Mouse (Mus musculus) heart, embryonic 10.5 days (tissue): ENCODE measurements around the gene Gdf1. TPM values are rescaled to one million over a fixed set of nuclear protein-coding genes. Genes with fewer than 3 reads are reported as not detected.

ENCODE experiments used
- DNase-seq: peaks from one replicate; pipeline ENCODE4 v3.0.0-alpha.2; 2017; ENCODE audit warnings: low spot score
- H3K27ac ChIP-seq: fragments of 300-500 bp; sonication (generic); 2 replicates; pipeline ENCODE4 v1.5.1; 2016; ENCODE audit warnings: mild to moderate bottlenecking
- H3K27me3 ChIP-seq: fragments of 300-500 bp; sonication (generic); 2 replicates; pipeline ENCODE4 v1.6.1; 2016; ENCODE audit warnings: mild to moderate bottlenecking; ENCODE audit not compliant: poor library complexity, insufficient read depth, severe bottlenecking
- H3K36me3 ChIP-seq: fragments of 300-500 bp; sonication (generic); 2 replicates; pipeline ENCODE4 v1.6.1; 2016; ENCODE audit warnings: mild to moderate bottlenecking, moderate library complexity
- H3K4me1 ChIP-seq: fragments of 300-500 bp; sonication (generic); 2 replicates; pipeline ENCODE4 v1.6.1; 2016; ENCODE audit warnings: mild to moderate bottlenecking
- H3K4me3 ChIP-seq: fragments of 300-500 bp; sonication (generic); 2 replicates; pipeline ENCODE4 v1.5.1; 2016; ENCODE audit warnings: mild to moderate bottlenecking, moderate library complexity
- H3K9me3 ChIP-seq: fragments of 300-500 bp; sonication (generic); 2 replicates; pipeline ENCODE4 v1.6.1; 2016; ENCODE audit warnings: mild to moderate bottlenecking, moderate library complexity
- WGBS: fragments of 180-500 bp; shearing (Covaris S2); methylation state at CpG from one replicate; pipeline ENCODE4 v1.1.7; 2016; 5-methylcytosine and 5-hydroxymethylcytosine counted together
- polyA plus RNA-seq: library from polyadenylated mRNA; unstranded; fragments of >200 nt; fragmentation: Nextera tagmentation; extraction: Ambion mirVana; gene quantifications from 2 replicates; pipeline ENCODE4 v1.2.1, GENCODE M21; 2016

Gdf1 gene
- polyA plus RNA-seq, 1 experiment from 2014 or later, result 4.2 TPM

DNA sequence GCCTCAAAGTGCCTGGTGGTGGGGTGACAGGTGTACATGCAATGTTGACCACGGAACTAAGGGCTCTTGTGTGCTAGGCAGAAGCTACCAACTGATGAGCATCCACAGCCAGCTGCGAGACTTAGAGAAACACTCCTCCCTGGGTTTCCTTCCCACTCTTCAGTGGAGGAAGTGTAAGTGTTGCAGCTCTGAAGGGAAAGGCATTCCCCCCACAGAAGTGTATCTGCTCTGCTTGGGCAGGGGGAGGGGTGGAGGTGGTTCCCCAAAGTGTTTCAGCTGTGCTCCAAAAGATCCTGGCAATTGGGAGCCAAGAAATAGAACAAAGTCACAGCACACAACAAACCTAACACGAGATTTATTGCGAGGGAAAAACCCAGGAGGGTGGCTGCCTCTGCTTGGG is 24.4 kb downstream of the Gdf1 start:
- WGBS, result 57% methylated on average over 4 of the region's 4 CpGs
- DNase-seq, result no peak
- H3K27ac ChIP-seq, result peak overlapping the region; percentile 97
- H3K27me3 ChIP-seq, result peaks cover 12% of the 10 kb centered on the region; the same call in 1 of the 2 replicates
- no peaks in the 10 kb centered on the region for H3K9me3 ChIP-seq
- peaks cover 48% of the 10 kb centered on the region for H3K4me1 ChIP-seq
- peak overlapping the region; percentile 98 for H3K4me3 ChIP-seq
- peaks cover 19% of the 10 kb centered on the region for H3K36me3 ChIP-seq

DNA sequence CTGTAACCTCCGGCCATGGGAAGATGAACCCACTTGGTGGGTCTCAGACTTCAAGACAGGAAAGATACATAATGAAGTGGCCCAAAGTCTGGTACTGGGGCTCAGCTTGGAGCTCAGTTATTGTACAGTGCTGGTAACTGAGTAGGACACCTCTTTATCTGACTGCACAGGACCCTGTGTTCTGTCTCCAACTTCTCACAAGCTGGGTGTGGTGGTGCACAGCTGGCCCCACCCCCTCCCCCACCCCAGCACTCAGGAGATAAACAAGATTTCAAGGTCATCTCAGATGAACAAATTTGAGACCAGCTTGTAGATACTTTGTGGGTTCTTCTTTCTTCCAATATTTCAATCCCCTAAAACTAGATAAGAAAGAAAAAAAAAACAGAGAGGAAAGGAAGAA is 26.5 kb downstream of the Gdf1 start:
- H3K9me3 ChIP-seq, result no peaks in the 10 kb centered on the region
- H3K4me3 ChIP-seq, result no peak overlapping the region
- H3K36me3 ChIP-seq, result 0 out of 2 replicates have a peak, but pooled peaks cover 3% of the 10 kb centered on the region
- DNase-seq, result no peak
- H3K4me1 ChIP-seq, result peaks cover 28% of the 10 kb centered on the region
- peak overlapping the region; percentile 12; the same call in 1 of the 2 replicates for H3K27ac ChIP-seq
- WGBS, result 85% methylated on average over 1 of the region's 1 CpGs
- peaks cover 12% of the 10 kb centered on the region; the same call in 1 of the 2 replicates for H3K27me3 ChIP-seq

DNA sequence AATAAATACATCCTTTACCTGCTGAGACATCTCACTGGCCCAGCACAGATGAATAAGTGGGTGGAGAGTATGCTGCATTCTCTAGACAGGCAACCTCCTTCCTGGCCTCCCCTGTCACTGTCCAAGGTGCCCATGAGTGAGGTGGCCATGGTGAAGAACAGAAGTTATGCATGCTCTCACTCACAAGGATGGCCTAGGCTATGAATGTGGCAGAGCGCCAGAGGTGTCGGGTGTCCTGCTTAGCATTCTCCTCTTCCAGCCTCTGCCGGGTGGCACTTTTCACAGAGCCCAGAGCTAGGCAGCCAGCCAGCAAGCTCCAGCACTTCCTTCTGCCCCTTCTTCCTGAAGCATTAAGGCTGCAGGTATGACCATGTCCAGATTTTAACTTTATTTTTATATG is 29.8 kb downstream of the Gdf1 start:
- H3K27me3 ChIP-seq, result peaks cover 12% of the 10 kb centered on the region; the same call in 1 of the 2 replicates
- H3K36me3 ChIP-seq, result no peaks in the 10 kb centered on the region
- no peak overlapping the region for H3K27ac ChIP-seq
- DNase-seq, result no peak
- no peaks in the 10 kb centered on the region for H3K4me1 ChIP-seq
- WGBS, result 38% methylated on average over 3 of the region's 3 CpGs
- no peaks in the 10 kb centered on the region for H3K9me3 ChIP-seq
- H3K4me3 ChIP-seq, result no peak overlapping the region

DNA sequence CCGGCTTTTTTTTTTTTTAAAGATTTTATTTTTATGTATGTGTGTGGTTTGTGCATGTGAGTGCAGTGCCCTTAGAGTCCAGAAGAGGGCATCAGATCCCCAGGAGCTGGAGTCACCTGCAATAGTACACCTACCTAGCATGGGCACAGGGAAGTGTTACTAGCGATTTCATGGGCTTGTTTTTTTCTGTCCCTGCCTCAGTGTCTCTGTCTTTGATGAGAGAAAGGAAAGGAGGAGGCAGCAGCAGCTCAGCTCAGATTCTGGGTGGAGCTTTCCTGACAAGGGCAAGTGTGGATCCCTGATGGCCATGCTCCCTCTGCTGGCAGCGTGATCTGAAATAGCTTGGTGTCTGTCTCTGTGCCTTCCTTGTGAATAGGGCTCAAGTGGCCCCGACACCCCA is 31.2 kb downstream of the Gdf1 start:
- no peaks in the 10 kb centered on the region for H3K9me3 ChIP-seq
- no peaks in the 10 kb centered on the region for H3K4me1 ChIP-seq
- H3K27me3 ChIP-seq, result peaks cover 12% of the 10 kb centered on the region; the same call in 1 of the 2 replicates
- no peaks in the 10 kb centered on the region for H3K36me3 ChIP-seq
- 46% methylated on average over 4 of the region's 4 CpGs for WGBS
- no peak overlapping the region for H3K4me3 ChIP-seq
- no peak overlapping the region for H3K27ac ChIP-seq
- no peak for DNase-seq

DNA sequence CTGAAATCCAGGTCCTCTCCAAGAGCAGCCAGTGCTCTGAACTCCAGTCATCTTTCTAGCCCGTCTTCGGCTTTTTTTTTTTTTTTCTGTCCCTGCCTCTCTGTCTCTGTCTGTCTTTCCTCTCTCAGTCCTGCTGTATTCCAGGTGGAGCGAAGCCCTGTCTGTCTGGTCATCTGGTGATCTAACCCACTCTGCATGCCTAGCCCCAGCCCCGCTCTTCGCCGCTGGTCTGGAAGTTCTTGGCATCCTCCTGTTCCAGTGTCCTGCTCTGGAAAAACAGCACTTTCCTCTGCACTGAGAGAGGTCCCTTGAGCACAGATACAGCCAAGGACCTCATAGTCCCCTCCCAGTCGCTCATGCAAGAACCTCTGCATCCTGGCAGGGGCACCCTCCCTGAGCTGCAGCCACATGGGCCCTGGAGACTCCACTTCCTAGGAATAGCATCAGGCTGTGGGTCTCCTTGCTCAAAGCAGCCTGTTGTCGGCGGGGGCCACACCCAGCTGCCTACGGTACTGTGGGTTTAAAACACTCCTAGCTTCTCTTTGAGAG is 31.9 kb downstream of the Gdf1 start:
- Histone ChIP-seq H3K27me3 (peaks cover 15% of the 10 kb centered on the region; the same call in 1 of the 2 replicates), H3K36me3 (no peaks in the 10 kb centered on the region), H3K9me3 (no peaks in the 10 kb centered on the region), H3K4me3 (no peak overlapping the region), H3K4me1 (no peaks in the 10 kb centered on the region), H3K27ac (no peak overlapping the region)
- no peak for DNase-seq
- 72% methylated on average over 10 of the region's 10 CpGs for WGBS

DNA sequence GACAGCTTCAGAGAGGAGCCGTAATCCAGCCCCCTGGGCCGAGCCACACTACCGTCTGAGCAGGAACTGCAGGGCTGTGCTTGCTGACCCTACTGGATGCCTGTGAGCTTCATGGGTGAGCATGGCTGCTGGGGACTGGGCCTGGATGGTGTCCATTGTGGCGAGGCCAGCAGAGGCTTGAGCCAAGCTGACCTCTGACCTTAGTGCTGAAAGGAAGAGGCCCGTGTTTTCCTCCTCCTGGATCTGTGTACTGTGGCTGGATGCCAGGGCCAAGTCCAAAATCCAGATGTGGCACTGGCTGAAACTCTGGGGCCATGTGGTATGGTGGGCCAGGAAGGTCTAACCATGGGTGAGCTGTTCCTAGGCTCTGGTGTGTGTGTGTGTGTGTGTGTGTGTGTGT is 34.4 kb downstream of the Gdf1 start:
- WGBS, result 32% methylated on average over 5 of the region's 5 CpGs
- no peak for DNase-seq
- Histone ChIP-seq H3K27ac (no peak overlapping the region; the same call in 1 of the 2 replicates), H3K4me3 (no peak overlapping the region), H3K9me3 (no peaks in the 10 kb centered on the region), H3K36me3 (no peaks in the 10 kb centered on the region), H3K27me3 (0 out of 2 replicates have a peak, but pooled peaks cover 7% of the 10 kb centered on the region), H3K4me1 (0 out of 2 replicates have a peak, but pooled peaks cover 3% of the 10 kb centered on the region)

DNA sequence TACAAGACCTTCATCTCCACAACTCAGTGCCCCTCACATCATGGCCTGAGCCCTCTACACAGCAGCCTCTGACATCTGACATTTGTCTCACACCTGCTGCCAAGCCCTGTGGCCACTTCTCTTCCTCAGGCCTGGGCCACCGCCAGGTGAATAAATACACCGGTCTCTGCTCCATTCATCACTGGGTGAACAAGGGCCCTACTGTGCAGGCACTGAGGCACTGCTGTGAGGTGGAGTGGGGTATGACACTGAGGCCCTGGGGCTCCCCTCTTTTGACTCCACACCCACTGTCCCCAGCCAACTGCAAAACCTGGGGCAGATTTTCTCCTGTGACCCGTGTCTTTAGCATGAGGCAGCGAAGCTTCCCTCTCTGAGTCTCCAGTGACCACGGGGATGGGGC is 37.0 kb downstream of the Gdf1 start:
- DNase-seq, result no peak
- Histone ChIP-seq H3K36me3 (no peaks in the 10 kb centered on the region), H3K27me3 (peaks cover 10% of the 10 kb centered on the region), H3K4me3 (no peak overlapping the region), H3K4me1 (peaks cover 12% of the 10 kb centered on the region), H3K9me3 (no peaks in the 10 kb centered on the region), H3K27ac (no peak overlapping the region)
- 74% methylated on average over 5 of the region's 5 CpGs for WGBS

DNA sequence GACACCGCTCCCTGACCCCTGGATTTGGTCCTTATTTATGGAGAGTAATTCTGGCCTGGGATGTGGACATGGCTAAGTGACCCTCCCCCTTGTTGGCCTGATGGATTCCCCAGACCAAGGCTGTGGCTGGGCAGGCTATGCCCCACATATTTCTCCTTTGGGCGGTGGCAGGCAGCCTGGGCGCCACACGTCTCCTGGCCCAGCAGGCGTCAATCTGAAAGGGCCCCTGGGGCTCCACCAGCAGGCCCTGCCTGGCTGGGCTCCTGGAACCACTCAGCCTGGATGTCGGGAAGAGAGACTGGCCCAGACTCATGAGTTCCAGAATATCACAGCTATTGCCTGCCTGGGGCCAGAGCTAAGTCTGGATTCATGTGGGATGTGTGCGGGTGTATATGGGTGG is 40.9 kb downstream of the Gdf1 start:
- H3K27me3 ChIP-seq, result peaks cover 49% of the 10 kb centered on the region

DNA sequence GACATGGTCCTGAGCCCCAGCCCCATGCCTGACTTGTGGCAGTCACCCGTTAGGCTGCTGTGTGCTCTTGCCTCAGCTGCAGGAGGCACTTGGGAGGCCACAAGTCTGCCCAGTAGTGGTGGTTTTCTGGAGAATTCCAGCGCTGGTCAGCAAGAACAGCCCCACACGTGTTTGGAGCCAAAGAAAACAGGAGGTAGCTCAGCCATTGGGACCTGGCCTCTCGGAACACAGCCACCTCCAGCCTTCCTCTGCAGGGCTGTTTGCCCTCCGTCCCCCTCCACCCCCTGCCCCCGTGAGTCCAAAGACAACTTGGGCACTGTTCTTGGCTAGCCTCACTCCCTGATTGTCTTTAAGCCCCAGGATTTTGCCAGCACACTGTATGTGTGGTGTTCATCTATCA is 42.3 kb downstream of the Gdf1 start:
- DNase-seq, result no peak
- Histone ChIP-seq H3K36me3 (no peaks in the 10 kb centered on the region), H3K9me3 (no peaks in the 10 kb centered on the region), H3K27ac (no peak overlapping the region), H3K27me3 (peaks cover 56% of the 10 kb centered on the region), H3K4me1 (peaks cover 51% of the 10 kb centered on the region), H3K4me3 (no peak overlapping the region)
- WGBS, result 31% methylated on average over 6 of the region's 6 CpGs

More for the DNA sequence above, 40.9 kb downstream of the Gdf1 start:
- Histone ChIP-seq H3K36me3 (no peaks in the 10 kb centered on the region), H3K4me3 (no peak overlapping the region), H3K9me3 (no peaks in the 10 kb centered on the region), H3K27ac (peak overlapping the region; percentile 44; the same call in 1 of the 2 replicates), H3K4me1 (peaks cover 40% of the 10 kb centered on the region)
- DNase-seq, result no peak
- WGBS, result 75% methylated on average over 7 of the region's 7 CpGs

DNA sequence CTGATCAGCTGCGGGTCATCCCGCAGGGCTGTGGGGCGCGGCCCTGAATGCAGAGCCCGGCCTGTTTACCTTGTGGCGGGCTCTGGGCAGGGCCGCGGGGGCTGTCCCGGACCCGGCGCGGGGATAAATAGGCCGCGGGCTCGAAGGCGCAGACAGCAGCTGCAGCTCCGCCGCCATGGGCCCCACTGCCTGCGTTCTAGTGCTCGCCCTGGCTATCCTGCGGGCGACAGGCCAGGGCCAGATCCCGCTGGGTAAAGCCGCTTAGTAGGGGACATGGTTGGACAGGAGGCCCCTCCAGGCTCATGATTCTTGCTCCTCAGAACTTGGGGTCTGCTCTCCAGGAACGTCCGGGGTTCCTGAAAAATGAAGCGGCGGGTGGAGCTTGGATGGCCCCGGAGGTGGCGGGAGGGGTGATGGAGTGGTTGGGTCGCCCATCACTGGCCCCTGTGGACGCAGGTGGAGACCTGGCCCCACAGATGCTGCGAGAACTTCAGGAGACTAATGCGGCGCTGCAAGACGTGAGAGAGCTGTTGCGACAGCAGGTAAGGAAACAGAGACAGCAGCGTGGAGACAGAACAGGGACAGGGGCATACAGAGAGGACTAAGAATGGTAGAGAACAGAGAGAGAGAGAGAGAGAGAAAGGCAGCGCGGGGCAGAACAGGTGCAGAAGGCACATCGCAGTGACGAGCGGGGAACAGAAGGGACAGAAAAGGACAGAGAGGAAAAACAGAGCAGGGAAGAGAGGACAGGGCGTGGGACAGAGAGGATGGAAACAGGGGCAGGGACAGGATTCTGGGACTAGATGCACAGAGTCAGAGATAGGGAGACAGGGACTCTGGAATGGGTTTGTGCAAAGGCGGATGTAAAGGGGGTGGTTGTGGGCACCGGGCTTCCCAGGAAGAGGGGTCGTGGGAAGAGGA is 44.0 kb downstream of the Gdf1 start, which contains the start of gene Comp:
Comp (plus strand) TSS at position 162 of the 921 bp plus-strand sequence.
- peaks cover 74% of the 10 kb centered on the region for H3K27me3 ChIP-seq
- H3K4me3 ChIP-seq, result peak within 1 kb of the TSS; percentile 59
- H3K9me3 ChIP-seq, result no peaks in the 10 kb centered on the region
- peak within 1 kb of the TSS; percentile 54; the same call in 1 of the 2 replicates for H3K27ac ChIP-seq
- 4% methylated on average over 47 of the region's 47 CpGs for WGBS
- H3K4me1 ChIP-seq, result peaks cover 51% of the 10 kb centered on the region
- no peaks in the 10 kb centered on the region for H3K36me3 ChIP-seq
- DNase-seq, result no peak

DNA sequence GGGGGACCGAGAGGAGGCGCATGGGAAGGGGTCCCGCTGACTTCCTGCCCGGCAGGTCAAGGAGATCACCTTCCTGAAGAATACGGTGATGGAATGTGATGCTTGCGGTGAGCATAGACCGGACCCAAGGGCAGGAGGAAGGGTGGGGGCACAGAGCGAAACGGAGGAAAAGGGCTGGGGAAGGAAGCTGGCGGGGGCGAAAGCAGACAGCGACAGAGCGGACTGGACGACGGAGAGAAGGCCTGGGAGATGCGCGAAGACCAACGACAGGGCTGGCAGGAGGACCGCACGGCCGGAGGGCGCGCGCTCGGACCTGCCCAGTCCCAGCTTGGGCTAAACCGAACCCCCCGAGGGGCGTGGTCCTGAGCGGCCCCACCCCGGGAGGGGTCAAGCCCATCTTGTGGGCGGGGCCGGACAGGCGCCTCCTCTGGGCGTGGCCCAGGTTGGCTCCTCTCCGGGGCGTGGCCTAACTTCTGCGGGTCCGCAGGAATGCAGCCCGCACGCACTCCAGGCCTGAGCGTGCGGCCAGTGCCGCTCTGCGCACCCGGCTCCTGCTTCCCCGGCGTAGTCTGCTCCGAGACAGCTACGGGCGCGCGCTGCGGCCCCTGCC is 44.8 kb downstream of the Gdf1 start:
- Histone ChIP-seq H3K27ac (peak overlapping the region; percentile 54; the same call in 1 of the 2 replicates), H3K9me3 (no peaks in the 10 kb centered on the region), H3K4me3 (peak overlapping the region; percentile 59), H3K27me3 (peaks cover 81% of the 10 kb centered on the region), H3K4me1 (peaks cover 46% of the 10 kb centered on the region), H3K36me3 (no peaks in the 10 kb centered on the region)
- peak; percentile 89 for DNase-seq
- WGBS, result under 1% methylated on average over 53 of the region's 53 CpGs

DNA sequence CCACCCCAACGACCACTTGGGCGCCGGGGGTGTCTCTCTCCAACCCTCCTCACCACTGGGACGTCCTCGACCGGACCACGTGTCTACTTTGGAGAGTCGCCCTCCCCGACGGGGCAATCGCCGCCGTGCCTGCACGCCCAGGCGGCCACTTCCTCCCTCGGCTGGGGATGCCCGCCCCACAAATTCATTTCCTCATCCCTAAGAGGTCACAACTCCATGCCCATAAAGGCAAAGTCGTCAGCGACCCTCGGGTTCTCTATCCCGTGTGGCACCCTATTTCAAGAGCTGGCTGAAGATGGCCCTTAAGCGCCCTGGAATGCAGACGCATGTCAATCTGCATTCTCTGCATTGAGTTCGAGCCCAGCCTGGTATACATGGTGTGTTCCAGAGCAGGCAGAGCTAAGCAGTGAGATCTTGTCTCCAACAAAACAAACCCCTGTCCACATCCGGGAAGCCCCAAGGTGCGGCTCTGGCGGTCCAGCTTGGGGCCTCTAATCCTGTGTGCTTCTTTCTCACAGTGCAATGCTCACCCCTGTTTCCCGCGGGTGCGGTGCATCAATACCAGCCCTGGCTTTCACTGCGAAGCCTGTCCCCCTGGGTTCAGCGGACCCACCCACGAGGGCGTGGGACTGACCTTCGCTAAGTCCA is 45.7 kb downstream of the Gdf1 start:
- no peak for DNase-seq
- H3K4me1 ChIP-seq, result peaks cover 44% of the 10 kb centered on the region
- H3K9me3 ChIP-seq, result no peaks in the 10 kb centered on the region
- H3K27ac ChIP-seq, result no peak overlapping the region
- 8% methylated on average over 35 of the region's 35 CpGs for WGBS
- no peaks in the 10 kb centered on the region for H3K36me3 ChIP-seq
- H3K4me3 ChIP-seq, result peak overlapping the region; percentile 12; the same call in 1 of the 2 replicates
- peaks cover 90% of the 10 kb centered on the region for H3K27me3 ChIP-seq
